Mouse (Mus musculus) stomach, postnatal 0 days (tissue): Measurements from ENCODE around the gene Tmem243.

Source experiments
- CTCF ChIP-seq: IDR thresholded peaks from 2 replicates; pipeline ENCODE4 v1.5.1; 2016; ENCODE audit warnings: antibody characterized with exemption, low read depth, mild to moderate bottlenecking, moderate library complexity
- EP300 ChIP-seq: optimal IDR thresholded peaks from 2 replicates; pipeline ENCODE3; 2016; ENCODE audit warnings: antibody characterized with exemption

- TF ChIP-seq EP300: no peak
- peak; percentile 93 for TF ChIP-seq CTCF
Measured at GRCm38 (mm10) chr5:9111759-9112158, 11.3 kb downstream of the Tmem243 start.
